Mouse (Mus musculus) ovary, postnatal 14 days (tissue): ENCODE measurements around the gene Rwdd3.

Experiments used
- DNase-seq: peaks from one replicate; pipeline ENCODE4 v3.0.0; 2022; ENCODE audit warnings: low spot score

The Rwdd3 gene

DNA sequence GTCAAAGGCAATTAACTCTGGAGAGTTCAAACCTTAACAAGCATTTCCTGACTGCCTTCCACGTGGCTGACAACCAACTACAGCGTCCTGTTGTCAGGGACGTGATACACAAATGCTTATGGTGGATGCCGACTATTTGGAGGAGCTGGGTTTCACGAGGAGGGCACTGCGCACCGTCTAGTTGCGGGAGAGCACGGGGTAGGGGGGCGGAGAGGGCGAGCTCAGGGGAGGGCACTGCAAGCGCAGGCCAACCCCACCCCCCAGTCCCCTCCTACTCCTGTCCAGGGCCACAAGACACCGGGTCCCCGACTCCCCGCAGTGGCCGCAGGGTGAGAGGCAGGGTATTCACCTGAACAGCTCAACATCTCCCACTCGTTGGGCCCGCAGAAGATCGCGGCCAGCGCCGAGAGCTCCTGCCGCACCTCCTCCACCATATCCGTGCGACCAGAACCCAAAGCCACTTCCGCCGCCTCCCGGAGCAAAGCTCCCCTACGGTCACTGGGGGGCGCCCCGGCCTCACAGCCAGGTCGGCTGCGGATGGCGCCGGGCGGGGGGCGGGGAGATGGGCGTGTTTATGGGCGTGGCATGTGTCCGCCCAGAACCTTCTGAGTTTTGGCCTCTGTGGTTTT lies at the start of gene Rwdd3:
Rwdd3 (minus strand) TSS at position 453 of the 629 bp plus-strand sequence.
- peak; percentile 87 for DNase-seq

DNA sequence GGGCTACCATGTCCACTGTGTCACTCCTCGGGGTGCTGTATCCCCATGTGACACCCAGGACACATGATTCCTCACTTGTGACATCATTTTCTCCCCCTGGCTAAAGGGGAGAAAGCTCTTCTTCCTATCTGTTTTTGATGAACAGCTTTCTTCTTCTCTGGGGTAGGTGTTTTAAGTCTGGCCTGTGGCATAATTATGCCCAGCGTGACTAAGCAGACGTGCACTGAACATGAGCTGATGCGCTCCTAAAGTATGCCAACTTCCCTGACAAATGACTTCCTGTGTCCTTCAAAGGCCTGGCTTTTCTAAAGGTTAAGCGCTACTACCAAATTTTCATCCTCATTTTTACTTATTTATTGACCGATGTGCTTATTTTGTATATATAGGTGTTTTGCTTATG lies 45.5 kb upstream of the Rwdd3 start:
- no peak for DNase-seq

DNA sequence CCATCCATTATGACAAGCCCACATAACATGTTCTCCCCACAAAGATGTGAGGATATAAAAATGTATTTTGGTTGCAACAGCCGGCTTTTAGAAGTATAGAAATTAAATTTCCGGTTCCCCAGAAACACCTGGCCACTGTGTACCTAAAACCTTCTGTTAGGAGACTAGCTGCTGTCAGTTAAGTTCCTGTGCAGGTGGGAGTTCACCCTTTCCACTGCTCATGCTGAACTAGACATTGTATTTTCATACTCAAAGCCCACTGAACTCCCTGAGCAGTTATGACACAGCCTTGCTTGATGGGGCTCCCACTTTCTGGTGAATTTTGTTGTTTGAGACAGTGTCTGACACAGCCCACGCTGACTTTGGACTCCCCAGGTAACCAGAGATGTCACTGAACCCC lies 42.0 kb upstream of the Rwdd3 start:
- DNase-seq: no peak

DNA sequence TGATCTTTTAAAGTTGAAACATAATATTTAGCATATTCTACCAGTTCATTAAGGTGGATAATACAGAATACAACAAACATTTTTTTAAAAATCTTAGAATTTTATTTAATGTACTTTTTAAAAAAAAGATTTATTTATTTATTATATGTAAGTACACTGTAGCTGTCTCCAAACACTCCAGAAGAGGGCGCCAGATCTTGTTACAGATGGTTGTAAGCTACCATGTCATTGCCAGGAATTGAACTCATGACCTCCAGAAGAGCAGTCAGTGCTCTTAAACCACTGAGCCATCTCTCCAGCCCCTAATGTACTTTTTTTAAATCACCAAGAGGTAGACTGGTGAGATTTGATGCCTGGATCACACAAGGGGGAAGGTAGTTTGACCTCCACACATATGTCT lies 40.7 kb upstream of the Rwdd3 start:
- no peak for DNase-seq

DNA sequence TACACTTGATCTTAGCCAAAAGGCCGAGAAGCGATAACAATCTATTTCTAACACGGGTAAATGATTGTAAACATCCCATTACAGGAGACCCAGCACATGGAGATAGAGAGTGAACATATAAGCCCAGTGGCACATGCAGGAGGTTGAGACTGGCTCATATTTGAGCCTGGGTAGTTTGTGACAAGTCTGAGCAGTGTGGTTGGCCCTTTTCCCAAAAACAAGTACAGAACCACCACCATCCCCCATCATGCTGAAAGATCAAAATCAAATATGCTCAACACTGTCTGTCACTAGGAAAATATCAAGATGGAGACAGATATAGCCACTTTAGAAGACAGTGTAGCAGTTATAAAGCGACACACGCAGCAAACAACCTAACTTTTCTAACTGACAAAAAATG lies 37.5 kb upstream of the Rwdd3 start:
- no peak for DNase-seq

DNA sequence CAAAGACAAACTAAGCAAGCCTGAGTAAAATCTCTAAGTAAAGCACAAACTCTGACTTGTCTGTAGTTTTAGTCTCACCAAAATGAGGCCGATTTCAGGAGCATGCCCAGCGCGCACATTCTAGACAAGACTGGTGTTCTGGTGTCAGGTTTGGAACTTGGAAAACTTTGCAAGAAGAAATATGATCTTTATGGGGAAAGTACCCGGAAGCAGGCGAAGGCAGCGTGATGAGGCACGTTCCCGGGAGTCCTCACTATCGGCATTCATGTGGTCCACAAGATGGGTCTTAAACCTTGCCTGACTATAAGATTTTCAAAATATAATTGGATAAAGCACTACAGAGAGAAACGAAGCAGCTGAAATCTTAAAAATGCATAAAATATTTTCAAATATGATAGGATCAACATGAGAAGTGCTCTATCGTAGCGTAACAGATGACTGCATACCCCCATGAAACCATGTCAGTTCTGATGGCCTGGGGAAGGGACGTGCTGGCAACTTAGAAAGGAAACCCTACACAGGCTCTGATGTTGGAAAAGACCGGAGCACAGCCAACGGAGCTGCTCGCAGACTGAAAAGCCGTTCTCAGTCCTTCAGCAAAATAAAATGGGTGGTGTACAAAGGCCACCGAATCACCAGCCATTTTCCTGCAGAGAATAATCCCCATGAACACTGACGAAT lies 34.8 kb upstream of the Rwdd3 start:
- DNase-seq: no peak

DNA sequence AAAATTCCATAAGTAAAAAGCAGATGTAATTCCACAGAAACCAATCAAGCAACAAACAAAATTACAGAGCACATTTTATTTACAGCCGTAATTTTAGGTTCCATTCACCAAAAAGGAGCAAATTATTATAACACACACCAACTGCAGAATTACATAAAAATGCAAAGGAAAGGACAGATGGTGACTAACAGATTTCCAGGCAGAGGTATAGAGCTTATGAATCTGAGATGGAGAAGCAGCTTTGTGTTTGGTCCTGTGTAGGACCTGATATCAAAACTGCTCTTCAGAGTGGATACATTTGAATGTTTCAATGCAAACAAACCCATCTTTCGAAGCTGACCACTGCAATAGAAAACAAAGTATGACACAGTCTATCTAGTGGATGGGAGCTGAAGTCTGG lies 31.1 kb upstream of the Rwdd3 start:
- no peak for DNase-seq

DNA sequence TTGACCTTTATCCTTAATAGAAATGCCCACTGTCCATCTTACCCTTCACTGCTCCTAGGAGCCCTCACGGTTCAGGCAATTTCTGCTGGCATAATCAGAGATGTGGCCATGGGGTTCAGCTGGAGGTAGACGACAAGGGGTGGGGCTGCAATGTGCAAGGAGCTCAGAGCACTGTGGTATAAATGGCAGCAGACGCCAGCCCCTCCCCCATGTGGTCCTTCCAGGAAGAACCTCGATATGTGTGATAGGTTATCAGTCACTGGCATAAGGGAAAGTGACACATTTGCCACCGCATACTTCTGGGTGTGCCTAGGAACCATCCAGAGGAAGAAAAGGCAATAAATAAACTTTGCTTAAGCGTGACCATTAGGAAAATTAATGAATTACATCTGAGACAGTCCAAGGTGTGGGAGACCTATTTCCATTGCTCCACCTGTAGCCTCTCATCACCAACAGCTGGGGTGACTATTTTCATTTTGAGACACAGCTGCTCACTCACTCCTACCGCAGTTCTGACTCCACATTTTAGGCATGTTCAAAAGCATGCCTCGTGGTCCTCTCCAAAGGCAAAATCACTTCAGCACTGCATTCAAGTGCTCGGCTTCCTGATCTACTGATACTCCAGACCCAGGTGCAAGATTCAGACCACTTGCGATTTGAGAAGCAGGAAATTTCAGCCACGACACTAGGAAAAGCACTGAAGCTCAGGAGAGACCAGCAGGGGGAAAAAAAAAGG lies 29.7 kb upstream of the Rwdd3 start:
- no peak for DNase-seq

DNA sequence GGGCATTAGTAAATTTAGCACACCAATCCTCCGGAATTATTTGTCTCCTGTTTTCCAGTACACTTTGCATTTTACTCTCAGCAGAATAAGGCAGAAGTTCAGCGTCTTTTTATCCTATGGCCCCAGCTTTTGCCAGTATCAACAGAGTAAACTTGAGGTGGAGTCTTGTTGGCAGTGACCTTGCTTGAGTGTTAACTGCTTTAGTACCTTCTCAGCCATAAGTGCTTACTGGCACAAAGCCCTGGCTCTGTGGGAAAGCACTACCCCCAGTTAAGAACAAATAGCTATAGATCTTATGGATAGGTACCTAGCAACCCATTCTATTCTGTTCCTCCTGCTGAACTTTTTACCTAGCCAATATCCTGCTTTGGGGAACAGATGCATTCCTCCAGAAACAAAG lies 17.7 kb upstream of the Rwdd3 start:
- no peak for DNase-seq

DNA sequence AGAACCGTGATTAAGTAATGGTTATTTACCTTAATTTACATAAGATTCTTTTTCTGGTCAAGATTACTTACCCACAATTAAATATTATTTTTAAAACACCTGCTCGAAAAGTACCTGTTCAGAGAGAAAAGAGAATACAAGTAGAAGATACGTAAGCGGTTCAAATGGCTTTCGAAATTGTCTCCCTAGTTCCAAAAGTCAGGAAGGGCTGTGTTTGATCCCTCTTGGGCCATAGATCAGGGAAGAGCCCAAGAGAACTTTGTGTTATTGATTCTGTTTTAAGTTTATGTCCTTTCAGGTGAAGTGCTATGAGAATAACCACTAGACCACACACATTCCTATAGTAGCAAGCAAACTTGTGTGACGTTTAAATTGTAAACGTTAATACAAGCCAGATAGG lies 16.0 kb upstream of the Rwdd3 start:
- DNase-seq: no peak

DNA sequence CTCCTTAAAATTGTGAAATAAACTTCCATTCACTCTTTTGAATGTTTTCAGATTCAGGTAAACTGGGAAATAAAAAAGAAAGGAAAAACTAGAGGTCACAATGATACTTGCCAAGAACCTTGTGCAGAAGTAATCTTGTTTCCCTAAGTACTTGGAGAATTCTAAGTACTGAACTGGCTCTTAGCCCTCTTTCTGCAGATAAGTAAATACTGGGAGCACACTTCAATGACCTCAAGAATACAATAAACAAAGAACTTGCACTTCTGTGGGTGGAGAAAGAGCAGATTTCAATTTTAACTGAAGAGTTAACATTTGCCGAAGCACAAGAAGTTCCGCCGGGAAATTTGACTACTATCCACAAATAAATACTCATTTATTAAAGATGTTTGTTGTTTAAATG lies 15.4 kb upstream of the Rwdd3 start:
- no peak for DNase-seq

DNA sequence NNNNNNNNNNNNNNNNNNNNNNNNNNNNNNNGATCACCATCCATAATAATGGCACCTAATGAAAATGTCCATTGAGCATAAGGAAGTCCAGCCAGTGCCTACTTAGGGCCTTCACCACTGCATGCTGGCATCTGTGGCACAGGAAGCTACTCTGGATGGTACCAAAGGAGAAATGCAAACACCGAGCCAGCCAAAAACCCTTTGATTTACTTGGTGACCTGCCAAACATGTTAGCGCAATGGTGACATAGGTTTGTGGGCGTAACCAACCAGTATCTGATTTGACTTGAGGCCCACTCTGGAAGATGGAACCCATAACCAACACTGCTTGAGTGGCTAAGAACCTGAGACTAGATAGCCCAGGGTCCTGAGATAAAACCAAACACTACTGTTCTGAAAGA lies 13.7 kb upstream of the Rwdd3 start:
- no peak for DNase-seq

DNA sequence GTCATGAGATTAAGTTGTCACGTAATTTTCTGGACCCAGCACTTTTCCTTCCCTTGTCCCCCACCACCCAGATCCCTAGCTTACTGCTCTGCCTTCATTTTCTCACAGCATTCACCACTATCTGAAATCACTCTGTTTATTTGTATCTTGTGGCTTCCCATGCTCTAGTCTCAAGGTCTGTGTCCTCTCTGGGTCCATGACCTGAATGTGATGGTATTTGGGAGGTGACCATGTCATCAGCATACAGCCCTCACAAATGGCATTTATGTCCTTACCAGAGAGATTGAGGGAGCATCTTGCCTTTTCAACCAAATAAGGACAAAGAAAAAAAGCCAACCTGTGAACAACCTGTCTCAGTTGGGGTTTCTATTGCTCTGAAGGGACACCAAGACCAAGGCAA lies 4.5 kb upstream of the Rwdd3 start:
- DNase-seq: no peak

DNA sequence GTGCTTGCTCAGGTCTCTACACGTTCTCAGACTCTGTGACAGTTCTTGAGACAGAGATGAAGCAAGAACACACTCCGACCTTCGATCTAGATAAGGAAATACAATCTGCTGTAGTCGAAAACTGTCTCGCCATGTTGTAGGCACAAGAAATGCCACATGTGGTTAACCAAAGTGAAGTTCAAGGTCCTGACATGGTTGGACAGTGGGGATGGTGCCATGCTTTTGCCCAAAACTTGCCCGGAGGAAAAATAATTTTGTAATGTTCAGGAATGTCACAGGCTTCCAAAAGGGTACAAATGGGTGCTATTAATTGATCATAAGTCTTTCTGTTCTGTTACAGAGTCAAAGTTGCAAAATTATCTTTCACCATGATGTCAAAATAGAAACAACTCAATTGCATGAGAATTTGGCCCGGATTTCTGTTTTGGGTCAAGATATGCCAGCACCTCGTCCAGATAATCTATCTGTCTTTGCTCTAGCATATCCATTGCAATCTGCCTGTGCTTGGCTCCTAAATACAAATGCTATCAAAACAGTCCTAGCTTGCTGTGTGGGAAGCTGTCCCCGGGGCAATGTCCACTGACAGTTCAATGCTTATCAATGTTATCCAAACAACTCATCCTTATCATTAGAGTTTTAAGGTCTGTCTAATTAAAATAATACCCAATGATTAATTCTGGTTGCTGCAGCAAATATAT lies 2.9 kb upstream of the Rwdd3 start:
- DNase-seq: no peak

DNA sequence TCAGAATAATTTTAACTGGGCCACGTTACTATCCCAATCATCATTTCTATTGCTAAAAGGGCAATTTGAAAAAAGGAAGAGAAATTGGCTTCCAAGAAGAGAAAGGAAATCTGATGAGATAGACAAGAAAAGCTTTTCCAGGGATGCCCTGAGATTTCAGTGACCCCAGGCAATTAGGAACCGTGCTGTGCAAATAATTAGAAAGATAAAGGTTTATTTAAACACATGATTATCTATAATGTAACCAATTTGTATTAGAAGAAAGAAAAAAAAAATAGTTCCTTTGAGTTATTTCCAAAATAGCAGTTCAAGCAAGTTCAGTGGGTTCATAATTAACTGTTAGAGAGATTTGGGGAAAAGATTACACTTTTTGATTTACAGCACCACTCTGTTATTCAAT lies 1.2 kb upstream of the Rwdd3 start:
- DNase-seq: no peak

DNA sequence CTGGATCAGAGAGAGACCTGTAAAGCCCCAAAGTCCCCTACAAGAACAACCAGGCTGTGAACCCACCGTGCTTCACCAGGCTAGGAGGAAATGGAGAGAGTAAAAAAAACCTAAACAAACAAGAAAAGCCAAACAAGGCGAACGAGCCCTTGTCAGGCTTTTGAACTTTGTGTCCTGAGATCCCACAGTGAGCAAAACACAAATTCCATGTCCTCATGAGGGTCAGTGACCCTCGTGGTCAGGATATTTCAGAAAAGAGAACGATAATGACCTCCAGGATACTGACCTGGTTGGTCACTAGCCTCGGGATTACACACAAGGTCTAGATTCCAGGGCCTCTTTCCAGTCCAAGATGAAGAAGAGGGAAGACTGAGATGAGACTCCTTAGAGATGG lies 374 bp upstream of the Rwdd3 start:
- no peak for DNase-seq

DNA sequence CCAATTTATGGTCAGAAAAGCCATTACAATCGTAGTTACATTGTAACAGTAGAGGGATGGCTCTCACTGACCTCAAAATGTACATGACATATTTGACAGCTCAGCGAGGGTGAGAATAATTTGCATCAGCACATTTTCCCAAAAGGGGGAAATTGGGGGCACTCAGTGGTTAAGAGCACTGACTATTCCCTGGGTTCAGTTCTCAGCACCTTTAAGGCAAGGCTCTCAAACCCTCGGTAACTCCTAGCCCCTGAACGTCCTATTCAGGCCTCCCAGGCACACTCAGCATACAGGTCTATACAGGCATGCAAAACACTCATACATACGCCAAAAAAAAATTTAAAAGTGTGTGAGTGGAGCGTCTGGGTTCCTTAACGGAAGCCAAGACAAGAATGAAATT lies 864 bp downstream of the Rwdd3 start:
- DNase-seq: no peak

DNA sequence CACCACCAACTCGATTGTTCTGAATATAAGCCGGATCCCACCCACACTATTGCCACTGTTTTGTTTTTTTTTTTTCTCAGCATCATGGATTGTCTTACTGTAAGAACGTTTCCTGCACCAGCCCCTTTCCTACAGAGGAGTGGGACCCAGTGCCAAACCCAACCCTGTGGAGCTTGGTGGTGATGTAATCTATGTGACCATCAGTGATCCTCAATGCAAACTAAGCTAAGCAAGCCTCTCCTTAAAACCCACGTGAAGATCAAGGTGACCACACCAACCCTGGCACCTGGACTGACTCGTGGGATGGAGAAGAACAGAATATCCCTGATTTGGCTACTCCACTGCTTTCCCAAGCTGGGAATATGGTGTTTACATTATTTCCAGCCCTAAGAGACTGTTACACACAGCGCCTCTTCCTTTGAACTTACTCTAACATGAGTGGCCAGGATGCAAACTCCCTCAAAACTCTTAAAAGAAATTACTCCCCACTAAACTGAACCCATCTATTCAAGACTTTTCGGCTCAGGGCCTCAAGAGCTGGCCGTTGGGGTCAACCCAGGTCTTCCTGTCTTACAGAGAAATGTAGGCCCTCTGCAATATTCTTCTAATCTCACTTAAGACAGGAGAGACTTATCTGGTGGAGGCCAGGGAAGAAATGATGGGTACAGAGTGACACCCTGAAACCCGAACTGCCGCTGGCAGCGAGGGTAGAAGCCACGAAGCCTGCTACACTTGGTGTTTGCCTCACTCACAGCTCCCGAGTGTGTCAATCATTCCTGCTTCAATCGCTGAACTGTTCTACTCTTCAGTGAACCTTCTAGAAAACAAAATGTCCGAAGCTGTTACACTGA lies 2.2 kb downstream of the Rwdd3 start:
- DNase-seq: no peak

DNA sequence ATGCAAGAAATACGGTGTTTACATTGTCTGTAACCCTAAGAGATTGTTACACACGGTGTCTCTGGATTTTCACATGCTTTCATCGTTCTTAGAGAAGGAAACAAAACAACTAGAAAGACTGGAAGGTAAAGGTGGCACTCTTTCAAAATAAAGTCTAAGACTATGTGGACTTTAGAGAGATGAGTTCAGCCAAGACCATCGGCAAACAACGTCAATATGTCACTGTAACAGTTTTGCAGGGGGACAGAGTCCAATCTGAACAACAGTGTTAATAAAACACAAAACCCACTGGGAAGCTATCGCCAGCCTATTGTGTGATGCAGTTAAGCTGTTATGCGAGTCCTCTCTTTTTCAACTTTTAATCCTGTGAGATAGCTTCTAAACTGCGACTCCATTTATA lies 2.9 kb downstream of the Rwdd3 start:
- DNase-seq: no peak

DNA sequence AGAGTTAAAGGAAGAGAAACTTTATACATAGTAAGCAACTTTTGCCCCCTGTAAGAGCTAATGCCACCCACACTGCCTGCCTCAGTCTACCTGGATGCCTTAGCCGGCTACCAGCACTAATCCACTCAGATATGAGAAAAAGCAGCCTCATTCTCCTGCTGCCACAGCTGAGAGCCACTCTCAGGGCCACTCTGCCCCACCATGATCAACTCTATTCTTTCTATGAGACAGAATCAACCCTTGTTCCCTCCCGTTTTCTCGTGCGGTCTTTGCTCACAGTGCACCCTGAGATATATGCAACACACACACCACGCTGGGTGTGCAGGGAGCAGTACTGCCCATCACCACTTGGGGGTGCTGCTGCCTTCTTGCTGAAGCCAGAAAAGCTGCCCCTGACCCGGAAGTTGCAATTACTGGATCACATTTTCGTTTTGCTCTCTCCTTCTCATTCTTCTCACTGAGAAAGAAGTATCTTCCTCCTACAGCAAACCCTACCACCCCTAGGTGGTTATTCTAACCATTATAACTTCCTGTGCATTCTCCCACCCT lies 8.2 kb downstream of the Rwdd3 start:
- DNase-seq: peak; percentile 50

DNA sequence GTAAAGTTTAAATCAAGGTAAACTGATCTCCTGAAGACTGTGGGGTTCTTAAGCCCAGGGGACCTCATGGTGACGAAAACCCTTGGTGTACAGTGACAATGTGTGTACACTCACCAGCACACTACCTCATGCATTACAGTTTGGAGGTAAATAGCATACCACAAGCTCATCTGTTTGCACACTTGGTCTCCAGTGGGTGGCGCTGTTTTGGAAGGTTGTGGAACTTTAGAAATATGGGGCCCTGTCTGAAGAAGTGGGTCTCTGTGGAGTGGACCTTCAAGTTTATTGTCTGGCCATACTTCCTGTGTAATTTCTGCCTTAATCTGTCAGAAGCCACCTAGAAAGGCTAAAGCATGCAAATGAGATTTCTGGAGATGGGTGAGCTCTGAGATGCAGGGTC lies 9.8 kb downstream of the Rwdd3 start:
- DNase-seq: no peak

DNA sequence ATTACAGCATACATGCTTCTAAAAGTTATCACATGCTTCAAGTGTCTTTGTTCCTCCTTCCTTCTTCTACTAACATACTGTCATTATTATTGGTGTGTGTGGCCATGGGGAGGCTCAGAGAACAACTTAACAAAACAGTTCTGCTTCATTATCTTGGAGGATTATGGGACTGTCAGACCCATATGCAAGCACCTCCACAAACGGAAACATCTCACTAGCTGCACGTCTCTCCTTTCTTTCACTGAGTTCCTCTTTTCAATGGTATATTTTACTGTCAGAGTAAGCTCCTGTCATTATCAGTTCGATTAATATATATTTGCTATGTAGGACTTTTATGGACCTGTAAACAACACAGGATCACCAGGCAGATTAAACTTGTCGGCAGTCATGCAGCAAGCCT lies 11.1 kb downstream of the Rwdd3 start:
- DNase-seq: no peak
